8 mouse cellular contexts compared by ENCODE assay signal in genomic region chr13:56295943-56296658, GRCm38 (mm10). TPM values are rescaled to one million over a fixed set of nuclear protein-coding genes. Genes with fewer than 3 reads are reported as not detected.
DNase-seq lines count a peak whose midpoint lies in the region; ATAC-seq and TF ChIP-seq lines count a peak whose summit lies in the region.

Gene Cxcl14 (minus strand): TSS chr13:56296551.

- no peak for TF ChIP-seq CTCF in small intestine, adult 2 months (IDR thresholded peaks at IDR 0.05; ENCODE audit: extremely low read depth, insufficient read length, insufficient replicate concordance, low read depth, low read length)

- peak; percentile 38; the same call in 1 of the 2 replicates for TF ChIP-seq POLR2A in small intestine, adult 2 months (IDR thresholded peaks at IDR 0.05; ENCODE audit: low read depth, low read length)

- DNase-seq in adrenal gland, adult (ENCODE audit: inconsistent age in 2 of 2, low spot score in 1 of 2): peak; percentile 57 to 88
- peak; percentile 15 to 35 for DNase-seq in cerebellum, postnatal 25 days
- DNase-seq in gastrocnemius, postnatal 10 days: peak; percentile 33
- peak; percentile 26 to 65 for DNase-seq in left cerebral cortex, adult 18-20 months (ENCODE audit: low spot score in 2 of 2)
- DNase-seq in lung, postnatal 36 days: peak; percentile 65
- DNase-seq in thymus, postnatal 10 days (ENCODE audit: low spot score in 2 of 2): no peak

- no peaks in the 10 kb centered on the region for H3K9me3 ChIP-seq in hindbrain, embryonic 16.5 days (ENCODE audit: control insufficient read depth, low read length)

- H3K4me2 ChIP-seq in hindbrain, embryonic 16.5 days (ENCODE audit: low read length): peak within 1 kb of the TSS; percentile 70

- under 1% methylated on average over 69 of the region's 76 CpGs for WGBS in hindbrain, embryonic 16.5 days
- 3% methylated on average over 76 of the region's 76 CpGs for WGBS in small intestine, adult 2 months

- no peaks in the 10 kb centered on the region for H3K36me3 ChIP-seq in hindbrain, embryonic 16.5 days (ENCODE audit: control insufficient read depth, insufficient read depth, low read length)
- no peaks in the 10 kb centered on the region for H3K36me3 ChIP-seq in small intestine, adult 2 months (ENCODE audit: control insufficient read depth, insufficient read depth, low read length)

- H3K4me3 ChIP-seq in hindbrain, embryonic 16.5 days (ENCODE audit: low read length): peak within 1 kb of the TSS; percentile 48
- peak within 1 kb of the TSS; percentile 53 for H3K4me3 ChIP-seq in small intestine, adult 2 months (ENCODE audit: low read depth, low read length)

- peaks cover 49% of the 10 kb centered on the region for H3K27me3 ChIP-seq in hindbrain, embryonic 16.5 days (replicated peaks; ENCODE audit: control insufficient read depth, insufficient read depth, low read length)
- H3K27me3 ChIP-seq in small intestine, adult 2 months (ENCODE audit: control insufficient read depth, insufficient read depth, low read length): peaks cover 16% of the 10 kb centered on the region

- peak; percentile 62 for ATAC-seq in hindbrain, embryonic 16.5 days

- no peak within 1 kb of the TSS for H3K27ac ChIP-seq in hindbrain, embryonic 16.5 days (ENCODE audit: low read depth, low read length)
- H3K27ac ChIP-seq in small intestine, adult 2 months (ENCODE audit: insufficient read depth, low read depth, low read length): peak within 1 kb of the TSS; percentile 7; the same call in 1 of the 2 replicates

- H3K4me1 ChIP-seq in hindbrain, embryonic 16.5 days (ENCODE audit: control insufficient read depth, insufficient read depth, low read depth, low read length): peaks cover 20% of the 10 kb centered on the region
- H3K4me1 ChIP-seq in small intestine, adult 2 months (ENCODE audit: control insufficient read depth, insufficient read depth, insufficient read length, low read length): no peaks in the 10 kb centered on the region

- peak within 1 kb of the TSS; percentile 57 for H3K9ac ChIP-seq in hindbrain, embryonic 16.5 days (ENCODE audit: low read depth, low read length)

RNA-seq across cellular contexts. Expression of gene Cxcl14, which starts in this region (rescaled TPM):
- 10 to 100 TPM; 15.8 to 20.0 TPM for total RNA-seq in gastrocnemius, postnatal 10 days (2021)
- 7.8 and 10.2 TPM in 2 replicates for polyA plus RNA-seq in hindbrain, embryonic 16.5 days (2015; fragmentation: Nextera tagmentation; extraction: Ambion mirVana)
- total RNA-seq in left cerebral cortex, adult 18-20 months (2021): 100 to 1,000 TPM; 140 to 160 TPM
- 35.7 and 68.8 TPM in 2 replicates for polyA plus RNA-seq in small intestine, adult 2 months (2012; rRNA removed)

Comparison
In these comparisons a context has a peak if more than half of its experiments do, and no peak if none do; other contexts are left out.
1. RNA of gene Cxcl14 (total RNA-seq): 140 to 160 TPM in left cerebral cortex, adult 18-20 months; 15.8 to 20.0 TPM in gastrocnemius, postnatal 10 days; every median in the first group is over 4 times any median in the second.
2. DNase-seq: peak in adrenal gland, adult (2 of 2), cerebellum, postnatal 25 days (2 of 2), gastrocnemius, postnatal 10 days (single experiment), left cerebral cortex, adult 18-20 months (2 of 2) and lung, postnatal 36 days (single experiment); none in thymus, postnatal 10 days (0 of 2).